Mouse (Mus musculus) midbrain, embryonic 13.5 days (tissue): ENCODE data around the gene Gm6871. TPM values are rescaled to one million over a fixed set of nuclear protein-coding genes. Genes with fewer than 3 reads are reported as not detected.
"Not testable (repeated sequence)": the region's sequence is repeated elsewhere in the genome, so short reads cannot be mapped to it uniquely, and the experiment has no call there.

Experiments used
- ATAC-seq: fragments of 200-750 bp; cut with Nextera tagmentation; 2 replicates; pipeline ENCODE4 v1.8.0; 2017; ENCODE audit warnings: mild to moderate bottlenecking, moderate TSS enrichment, moderate library complexity
- H3K27ac ChIP-seq: fragments of 300-500 bp; sonication (generic); 2 replicates; pipeline ENCODE4 v1.5.1; 2015; ENCODE audit warnings: inconsistent platforms, mild to moderate bottlenecking, moderate library complexity
- H3K27me3 ChIP-seq: fragments of 300-500 bp; sonication (generic); 2 replicates; pipeline ENCODE4 v1.6.1; 2015; ENCODE audit warnings: mild to moderate bottlenecking, inconsistent platforms
- H3K36me3 ChIP-seq: fragments of 300-500 bp; sonication (generic); 2 replicates; pipeline ENCODE4 v1.6.1; 2015; ENCODE audit warnings: mild to moderate bottlenecking, inconsistent platforms
- H3K4me1 ChIP-seq: fragments of 300-500 bp; sonication (generic); replicated peaks from 2 replicates; pipeline ENCODE4 v1.6.1; 2015; ENCODE audit warnings: inconsistent platforms
- H3K4me2 ChIP-seq: fragments of 300-500 bp; sonication (generic); replicated peaks from 2 replicates; pipeline ENCODE4 v1.6.1; 2015; ENCODE audit warnings: moderate library complexity, mild to moderate bottlenecking, inconsistent platforms
- H3K4me3 ChIP-seq: fragments of 300-500 bp; sonication (generic); replicated peaks from 2 replicates; pipeline ENCODE4 v1.5.1; 2015; ENCODE audit warnings: mild to moderate bottlenecking, inconsistent platforms
- H3K9ac ChIP-seq: fragments of 300-500 bp; sonication (generic); replicated peaks from 2 replicates; pipeline ENCODE4 v1.6.1; 2015; ENCODE audit warnings: mild to moderate bottlenecking, inconsistent platforms
- H3K9me3 ChIP-seq: fragments of 300-500 bp; sonication (generic); 2 replicates; pipeline ENCODE4 v1.6.1; 2016; ENCODE audit warnings: mild to moderate bottlenecking, inconsistent platforms
- WGBS: fragments of 180-500 bp; shearing (Covaris S2); methylation state at CpG from one replicate; pipeline ENCODE4 v1.1.7; 2015; 5-methylcytosine and 5-hydroxymethylcytosine counted together
- polyA plus RNA-seq: library from polyadenylated mRNA; unstranded; fragments of >200 nt; fragmentation: Nextera tagmentation; extraction: Ambion mirVana; gene quantifications from 2 replicates; pipeline ENCODE4 v1.2.1, GENCODE M21; 2015

Gene Gm6871
- polyA plus RNA-seq, result not detected in 2 replicates

GRCm38 (mm10) chr7:41573562-41573961 is at the start of gene Gm6871:
Gene Gm6871, minus strand, starts transcription at chr7:41573662.
- 90% methylated on average over 6 of the region's 6 CpGs for WGBS
- ATAC-seq, result not testable (repeated sequence)

GRCm38 (mm10) chr7:41616241-41616640 is 42.8 kb upstream of the Gm6871 start:
- H3K4me1 ChIP-seq, H3K9ac ChIP-seq, H3K4me2 ChIP-seq, H3K27me3 ChIP-seq, H3K27ac ChIP-seq, ATAC-seq, H3K4me3 ChIP-seq, H3K9me3 ChIP-seq: not testable (repeated sequence)
- peaks cover 46% of the 10 kb centered on the region for H3K36me3 ChIP-seq
- WGBS, result 95% methylated on average over 1 of the region's 1 CpGs

More at GRCm38 (mm10) chr7:41573562-41573961, at the start of gene Gm6871:
- H3K27ac ChIP-seq, H3K36me3 ChIP-seq, H3K9ac ChIP-seq, H3K4me1 ChIP-seq, H3K4me3 ChIP-seq, H3K4me2 ChIP-seq, H3K27me3 ChIP-seq: not testable (repeated sequence)
- peaks cover 10% of the 10 kb centered on the region for H3K9me3 ChIP-seq

- Histone ChIP-seq H3K9me3 (peaks cover 6% of the 10 kb centered on the region), H3K27ac (no peak overlapping the region), H3K27me3 (no peaks in the 10 kb centered on the region), H3K4me2 (no peak overlapping the region), H3K36me3 (peaks cover 48% of the 10 kb centered on the region), H3K4me3 (no peak overlapping the region), H3K9ac (no peak overlapping the region), H3K4me1 (no peaks in the 10 kb centered on the region)
- WGBS, result 89% methylated on average over 3 of the region's 3 CpGs
- ATAC-seq, result no peak
Measured at GRCm38 (mm10) chr7:41611654-41612053, 38.2 kb upstream of the Gm6871 start.

GRCm38 (mm10) chr7:41599932-41600548 is 26.6 kb upstream of the Gm6871 start:
- ATAC-seq, result no peak
- peaks cover 18% of the 10 kb centered on the region for H3K4me1 ChIP-seq
- H3K9me3 ChIP-seq, result no peaks in the 10 kb centered on the region
- H3K4me3 ChIP-seq, result peak overlapping the region; percentile 71
- H3K36me3 ChIP-seq, result peaks cover 12% of the 10 kb centered on the region; the same call in 1 of the 2 replicates
- no peak overlapping the region for H3K27ac ChIP-seq
- H3K4me2 ChIP-seq, result peak overlapping the region; percentile 76
- WGBS, result 20% methylated on average over 3 of the region's 3 CpGs
- peak overlapping the region; percentile 73 for H3K9ac ChIP-seq
- H3K27me3 ChIP-seq, result no peaks in the 10 kb centered on the region

GRCm38 (mm10) chr7:41599034-41599813 is 25.8 kb upstream of the Gm6871 start, which contains the start of gene 2610021A01Rik:
Gene 2610021A01Rik, plus strand, starts transcription at chr7:41599230.
- Histone ChIP-seq H3K36me3 (peaks cover 7% of the 10 kb centered on the region; the same call in 1 of the 2 replicates), H3K9ac (peak within 1 kb of the TSS; percentile 73), H3K27me3 (no peaks in the 10 kb centered on the region), H3K4me3 (peak within 1 kb of the TSS; percentile 71), H3K27ac (peak within 1 kb of the TSS; percentile 52; the same call in 1 of the 2 replicates), H3K4me2 (peak within 1 kb of the TSS; percentile 76), H3K4me1 (peaks cover 18% of the 10 kb centered on the region), H3K9me3 (no peaks in the 10 kb centered on the region)
- WGBS, result under 1% methylated on average over 41 of the region's 41 CpGs
- ATAC-seq, result peak; percentile 99

GRCm38 (mm10) chr7:41598615-41599014 is 25.2 kb upstream of the Gm6871 start:
- Histone ChIP-seq H3K36me3 (peaks cover 7% of the 10 kb centered on the region; the same call in 1 of the 2 replicates), H3K4me2 (peak overlapping the region; percentile 76), H3K4me1 (peaks cover 18% of the 10 kb centered on the region), H3K9me3 (no peaks in the 10 kb centered on the region), H3K27ac (0 out of 2 replicates have a peak overlapping the region, but pooled peaks have one; percentile 37), H3K4me3 (peak overlapping the region; percentile 71), H3K9ac (peak overlapping the region; percentile 54; the same call in 1 of the 2 replicates), H3K27me3 (no peaks in the 10 kb centered on the region)
- WGBS, result 50% methylated on average over 5 of the region's 5 CpGs
- ATAC-seq, result peak; percentile 40

- not testable (repeated sequence) for H3K36me3 ChIP-seq, ATAC-seq, H3K4me2 ChIP-seq, H3K27ac ChIP-seq, H3K9ac ChIP-seq, H3K9me3 ChIP-seq, H3K4me1 ChIP-seq, H3K27me3 ChIP-seq, H3K4me3 ChIP-seq
Measured at GRCm38 (mm10) chr7:41587831-41588230, 14.4 kb upstream of the Gm6871 start.

- Histone ChIP-seq H3K36me3 (no peaks in the 10 kb centered on the region), H3K4me2 (no peak overlapping the region), H3K9me3 (peaks cover 3% of the 10 kb centered on the region; the same call in 1 of the 2 replicates), H3K9ac (no peak overlapping the region), H3K4me1 (no peaks in the 10 kb centered on the region), H3K4me3 (no peak overlapping the region), H3K27me3 (no peaks in the 10 kb centered on the region), H3K27ac (no peak overlapping the region)
- no peak for ATAC-seq
Measured at GRCm38 (mm10) chr7:41582028-41582427, 8.6 kb upstream of the Gm6871 start.

GRCm38 (mm10) chr7:41577956-41578355 is 4.5 kb upstream of the Gm6871 start:
- no peak overlapping the region for H3K4me2 ChIP-seq
- no peaks in the 10 kb centered on the region for H3K4me1 ChIP-seq
- peaks cover 8% of the 10 kb centered on the region; the same call in 1 of the 2 replicates for H3K9me3 ChIP-seq
- no peak overlapping the region for H3K9ac ChIP-seq
- WGBS, result 97% methylated on average over 2 of the region's 2 CpGs
- H3K27ac ChIP-seq, result no peak overlapping the region
- H3K4me3 ChIP-seq, result no peak overlapping the region
- no peaks in the 10 kb centered on the region for H3K36me3 ChIP-seq
- no peak for ATAC-seq
- H3K27me3 ChIP-seq, result no peaks in the 10 kb centered on the region

- H3K27ac ChIP-seq, result no peak overlapping the region
- H3K4me1 ChIP-seq, result no peaks in the 10 kb centered on the region
- WGBS, result 74% methylated on average over 8 of the region's 8 CpGs
- H3K9ac ChIP-seq, result no peak overlapping the region
- H3K4me3 ChIP-seq, result no peak overlapping the region
- H3K27me3 ChIP-seq, result no peaks in the 10 kb centered on the region
- no peak overlapping the region for H3K4me2 ChIP-seq
- ATAC-seq, result no peak
- H3K9me3 ChIP-seq, result peaks cover 21% of the 10 kb centered on the region
- H3K36me3 ChIP-seq, result no peaks in the 10 kb centered on the region
Measured at GRCm38 (mm10) chr7:41560681-41561080, 12.8 kb downstream of the Gm6871 start.

GRCm38 (mm10) chr7:41512672-41513071 is 60.8 kb downstream of the Gm6871 start:
- no peaks in the 10 kb centered on the region for H3K4me1 ChIP-seq
- no peaks in the 10 kb centered on the region for H3K36me3 ChIP-seq
- no peak overlapping the region for H3K4me2 ChIP-seq
- 91% methylated on average over 3 of the region's 3 CpGs for WGBS
- H3K27me3 ChIP-seq, result no peaks in the 10 kb centered on the region
- no peak overlapping the region for H3K27ac ChIP-seq
- no peak for ATAC-seq
- H3K9ac ChIP-seq, result no peak overlapping the region
- H3K4me3 ChIP-seq, result no peak overlapping the region
- H3K9me3 ChIP-seq, result peaks cover 12% of the 10 kb centered on the region

GRCm38 (mm10) chr7:41512207-41512606 is 61.3 kb downstream of the Gm6871 start:
- Histone ChIP-seq H3K4me1 (no peaks in the 10 kb centered on the region), H3K36me3 (no peaks in the 10 kb centered on the region), H3K9ac (no peak overlapping the region), H3K9me3 (peaks cover 12% of the 10 kb centered on the region), H3K27me3 (no peaks in the 10 kb centered on the region), H3K27ac (no peak overlapping the region), H3K4me3 (no peak overlapping the region), H3K4me2 (no peak overlapping the region)
- no peak for ATAC-seq
- 36% methylated on average over 1 of the region's 1 CpGs for WGBS
